Mouse (Mus musculus): ENCODE results near the gene Glt28d2.

Glt28d2 gene

GRCm38 (mm10) chr3:85820839-85821548, 66.3 kb downstream of the Glt28d2 start:
- WGBS: 67% methylated on average over 15 of the region's 15 CpGs
